Mouse (Mus musculus) bone marrow macrophage, adult 2 months (primary cell): ENCODE measurements around the gene Slc17a6. TPM values are rescaled to one million over a fixed set of nuclear protein-coding genes. Genes with fewer than 3 reads are reported as not detected.
"Not testable (repeated sequence)": the region's sequence is repeated elsewhere in the genome, so short reads cannot be mapped to it uniquely, and the experiment has no call there.

Experiments used
- H3K27ac ChIP-seq: 2 replicates; pipeline ENCODE4 v1.5.1; 2012; ENCODE audit warnings: low read depth, low read length; ENCODE audit not compliant: insufficient read depth
- H3K4me1 ChIP-seq: 2 replicates; pipeline ENCODE4 v1.6.1; 2012; ENCODE audit warnings: low read length; ENCODE audit not compliant: control insufficient read depth, insufficient read depth
- H3K4me3 ChIP-seq: 2 replicates; pipeline ENCODE4 v1.5.1; 2012; ENCODE audit warnings: mild to moderate bottlenecking, low read length, moderate library complexity; ENCODE audit not compliant: insufficient read depth
- CTCF ChIP-seq: IDR thresholded peaks from 2 replicates; pipeline ENCODE4 v1.5.1; 2012; ENCODE audit warnings: low read depth, mild to moderate bottlenecking, low read length, moderate library complexity
- POLR2A ChIP-seq: IDR thresholded peaks from 2 replicates; pipeline ENCODE4 v1.6.1; 2012; ENCODE audit warnings: mild to moderate bottlenecking, low read depth, low read length, borderline replicate concordance
- polyA plus RNA-seq: library from polyadenylated mRNA; stranded (reverse); fragments of >200 nt; gene quantifications from 2 replicates; pipeline ENCODE4 v1.2.4, GENCODE M21; 2012; ENCODE audit not compliant: missing spikeins, insufficient read depth, insufficient read length

Slc17a6 gene
- polyA plus RNA-seq, 1 experiment = not detected

GRCm38 (mm10) chr7:51657152-51657551 lies 35.3 kb downstream of the Slc17a6 start:
- no peaks in the 10 kb centered on the region for H3K4me1 ChIP-seq
- no peak overlapping the region for H3K4me3 ChIP-seq
- TF ChIP-seq CTCF (no peak), POLR2A (no peak)
- no peak overlapping the region for H3K27ac ChIP-seq

- Histone ChIP-seq H3K27ac (no peak overlapping the region), H3K4me1 (no peaks in the 10 kb centered on the region), H3K4me3 (no peak overlapping the region)
- no peak for TF ChIP-seq POLR2A
- no peak for TF ChIP-seq CTCF
Measured at GRCm38 (mm10) chr7:51662441-51662840, 40.6 kb downstream of the Slc17a6 start.

GRCm38 (mm10) chr7:51693539-51694217 lies 71.9 kb downstream of the Slc17a6 start:
- Histone ChIP-seq H3K27ac (no peak overlapping the region), H3K4me3 (no peak overlapping the region), H3K4me1 (no peaks in the 10 kb centered on the region)
- no peak for TF ChIP-seq POLR2A
- TF ChIP-seq CTCF = no peak

- Histone ChIP-seq H3K4me1 (no peaks in the 10 kb centered on the region), H3K4me3 (no peak overlapping the region), H3K27ac (no peak overlapping the region)
- no peak for TF ChIP-seq CTCF
- no peak for TF ChIP-seq POLR2A
Measured at GRCm38 (mm10) chr7:51694452-51694851, 72.6 kb downstream of the Slc17a6 start.

- H3K27ac ChIP-seq = no peak overlapping the region
- TF ChIP-seq CTCF (no peak), POLR2A (no peak)
- H3K4me1 ChIP-seq = no peaks in the 10 kb centered on the region
- no peak overlapping the region for H3K4me3 ChIP-seq
Measured at GRCm38 (mm10) chr7:51709508-51709907, 87.7 kb downstream of the Slc17a6 start.

GRCm38 (mm10) chr7:51710346-51710745 lies 88.5 kb downstream of the Slc17a6 start:
- H3K4me3 ChIP-seq, H3K27ac ChIP-seq, H3K4me1 ChIP-seq: not testable (repeated sequence)

GRCm38 (mm10) chr7:51715771-51716170 lies 94.0 kb downstream of the Slc17a6 start:
- Histone ChIP-seq H3K4me1 (no peaks in the 10 kb centered on the region), H3K4me3 (no peak overlapping the region), H3K27ac (no peak overlapping the region)
- TF ChIP-seq CTCF = no peak
- TF ChIP-seq POLR2A = no peak

Other genes starting within 250 kb of the Slc17a6 start
- not detected in 2 replicates for gene Ano5, start 111.0 kb upstream of the Slc17a6 start, polyA plus RNA-seq
- 1.4 and 2.1 TPM in 2 replicates for gene Gas2, start 240.0 kb downstream of the Slc17a6 start, polyA plus RNA-seq
- gene Fancf, start 240.3 kb downstream of the Slc17a6 start, polyA plus RNA-seq = 2.8 and 3.8 TPM in 2 replicates